Mouse (Mus musculus) brain, embryonic 18.5 days (tissue): ENCODE measurements around the gene Crisp4.

Experiments
- DNase-seq: peaks from one replicate; pipeline ENCODE4 v3.0.0-alpha.2; 2012; ENCODE audit warnings: low read depth, low spot score

Crisp4 gene

GRCm38 (mm10) chr1:18145802-18146201, at the start of gene Crisp4:
Gene Crisp4, minus strand, starts transcription at chr1:18145902.
- no peak for DNase-seq

DNA sequence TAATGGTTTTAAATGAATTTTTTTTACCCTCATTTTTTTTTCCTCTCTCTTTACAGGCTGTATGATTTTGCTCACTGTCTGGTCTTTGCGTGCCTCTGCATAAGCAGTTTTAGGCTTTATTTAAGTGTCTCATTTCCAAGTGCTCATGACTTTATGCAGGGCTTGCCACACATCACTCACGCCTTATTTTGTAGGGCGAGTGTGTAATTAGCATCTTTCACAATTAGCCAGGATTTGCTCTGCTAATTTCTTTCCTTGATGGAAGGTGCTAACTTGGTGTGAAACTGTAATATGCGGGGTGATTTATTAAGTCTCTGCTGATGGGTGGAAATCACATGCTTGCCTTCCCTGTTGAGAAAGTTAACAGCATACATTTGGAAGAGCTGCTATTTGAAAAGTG, 46.0 kb upstream of the Crisp4 start:
- DNase-seq = no peak

DNA sequence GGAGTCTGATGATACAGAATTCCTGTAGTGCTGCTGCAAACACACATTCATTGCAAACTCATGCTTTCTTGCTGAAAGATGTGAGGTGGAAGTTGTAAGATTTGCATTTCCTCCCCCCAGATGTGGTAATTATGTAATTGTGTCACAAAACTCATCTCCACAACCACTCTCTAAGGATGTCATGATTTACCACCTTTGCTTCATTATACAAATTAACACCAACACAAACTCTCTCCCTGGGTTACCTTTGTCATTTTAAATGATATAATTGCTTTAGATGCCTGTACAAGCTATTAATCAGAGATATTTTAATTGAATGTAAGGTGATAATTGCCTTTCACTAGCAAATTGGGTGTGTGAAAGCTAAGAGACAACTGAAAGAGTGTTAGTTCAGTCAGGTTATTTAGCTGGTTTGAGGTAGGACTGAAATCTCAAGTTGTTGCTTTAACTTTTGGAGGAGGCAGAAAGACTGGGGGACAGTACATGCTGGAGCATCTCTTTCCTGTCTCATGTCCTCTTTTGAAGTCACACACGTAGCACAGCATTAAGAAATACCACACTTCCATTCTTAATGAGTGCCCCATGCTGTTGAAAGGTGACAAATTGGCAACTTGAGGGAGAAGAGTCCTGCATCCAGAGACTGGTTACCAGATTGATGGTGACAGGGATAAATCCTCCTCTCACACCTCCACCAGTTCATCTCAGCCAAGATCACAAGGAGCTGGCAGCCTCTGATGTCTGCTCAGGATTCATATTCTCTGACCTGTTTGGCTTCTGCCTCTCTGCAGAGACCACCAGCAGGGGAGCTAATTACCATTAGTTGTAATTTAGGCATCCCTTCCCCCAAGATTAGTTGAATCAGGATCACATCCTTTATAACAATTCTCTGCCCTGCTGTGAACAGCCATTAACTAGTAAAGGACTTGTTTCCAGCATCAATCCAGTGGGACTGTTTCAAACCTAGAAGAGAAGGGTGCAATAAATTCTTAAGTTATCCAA, 45.3 kb upstream of the Crisp4 start:
- DNase-seq = no peak

GRCm38 (mm10) chr1:18181167-18181566, 35.5 kb upstream of the Crisp4 start:
- DNase-seq = peak; percentile 70

DNA sequence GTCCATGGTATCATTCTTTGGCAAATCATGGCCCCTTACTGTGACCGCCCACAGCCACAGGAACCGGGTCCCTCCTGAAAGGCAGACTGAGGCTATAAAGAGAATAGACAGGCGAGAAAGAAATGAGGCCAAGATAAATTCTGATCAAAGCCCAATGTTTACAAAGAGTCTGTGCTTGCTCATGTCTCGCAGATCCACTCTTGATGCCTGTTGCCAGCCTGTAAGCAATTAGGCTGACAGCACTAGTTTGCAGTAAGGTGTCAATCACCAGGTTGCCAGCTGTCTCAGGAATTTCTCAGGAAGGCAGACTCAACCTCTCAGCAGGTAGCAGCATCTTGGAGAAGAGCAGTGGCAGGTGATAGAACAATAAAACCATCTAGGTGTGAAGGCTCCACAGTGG, 24.9 kb upstream of the Crisp4 start:
- no peak for DNase-seq

- DNase-seq = no peak
These were observed 22.6 kb upstream of the Crisp4 start for GRCm38 (mm10) chr1:18168261-18168660.

DNA sequence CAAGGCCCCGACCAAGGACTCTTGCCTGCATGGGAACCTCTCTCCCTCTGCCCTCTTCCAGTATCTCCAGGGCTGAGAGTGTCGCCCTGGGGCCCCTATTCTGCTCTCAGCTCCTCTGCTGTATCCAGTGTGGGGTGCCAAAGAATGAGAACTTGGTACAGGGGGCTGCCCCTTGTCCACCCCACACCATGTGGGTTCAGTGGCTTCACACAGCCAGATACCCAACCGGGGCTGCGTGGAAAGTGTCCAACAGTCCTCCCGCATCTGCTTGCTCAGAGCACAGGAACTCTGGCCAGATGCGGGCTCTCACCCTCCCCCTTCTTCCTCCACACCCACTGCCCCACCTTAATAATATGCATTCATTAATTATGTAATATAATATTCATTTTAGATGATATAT, 13.4 kb upstream of the Crisp4 start:
- no peak for DNase-seq

DNA sequence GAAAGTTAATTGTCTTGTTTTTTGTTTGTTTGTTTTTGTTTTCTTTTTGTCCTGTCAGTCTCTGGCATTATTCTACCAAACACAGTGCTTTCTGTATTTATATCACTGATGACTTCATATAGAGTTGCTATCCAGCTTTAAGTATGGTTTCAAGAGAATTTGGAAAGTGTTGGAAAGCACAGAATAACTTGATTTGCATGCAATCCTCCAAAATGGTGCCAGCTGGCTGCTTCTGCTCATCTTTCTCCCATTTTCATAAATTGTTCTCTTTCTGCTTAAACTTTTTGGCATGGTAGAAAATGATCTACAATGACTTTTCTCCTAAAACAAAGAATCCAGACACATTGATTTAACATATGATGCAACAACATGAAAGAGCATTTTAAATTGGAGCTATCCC, 2.5 kb upstream of the Crisp4 start:
- DNase-seq = peak; percentile 12

- no peak for DNase-seq
These were observed 14.0 kb downstream of the Crisp4 start for GRCm38 (mm10) chr1:18131691-18132090.

GRCm38 (mm10) chr1:18129983-18130382, 15.7 kb downstream of the Crisp4 start:
- no peak for DNase-seq

GRCm38 (mm10) chr1:18106720-18107355, 38.9 kb downstream of the Crisp4 start:
- peak; percentile 40 for DNase-seq

DNA sequence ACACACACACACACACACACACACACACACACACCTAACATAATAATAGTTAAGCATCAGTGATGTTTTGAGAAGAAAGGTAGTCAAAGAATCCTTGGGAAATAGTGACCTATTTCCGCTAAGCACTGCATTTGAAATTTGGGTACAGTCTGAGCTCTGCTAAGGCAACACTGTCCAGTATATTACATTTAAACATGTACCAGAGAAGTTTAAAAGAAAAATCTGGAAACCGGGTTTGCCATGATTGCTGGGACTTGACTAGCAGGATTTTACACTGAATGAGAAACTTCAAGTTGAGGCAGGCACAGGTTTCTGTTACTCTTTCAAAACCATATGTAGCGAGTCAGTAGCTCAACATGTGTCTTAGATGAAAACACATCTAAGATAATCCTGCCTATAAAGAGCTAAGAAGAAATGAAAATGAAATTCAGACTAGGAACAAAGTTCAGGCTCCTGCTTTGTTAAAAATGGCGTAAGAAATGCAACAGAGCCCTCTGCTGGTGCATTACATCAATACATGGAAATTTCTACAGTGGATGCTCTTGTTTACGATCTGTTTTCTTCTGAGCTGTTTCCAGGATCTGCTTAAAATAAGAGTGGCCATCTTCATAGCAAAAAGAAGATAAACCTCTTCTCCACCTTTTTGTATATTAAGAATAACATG, 39.7 kb downstream of the Crisp4 start:
- peak; percentile 32 for DNase-seq

DNA sequence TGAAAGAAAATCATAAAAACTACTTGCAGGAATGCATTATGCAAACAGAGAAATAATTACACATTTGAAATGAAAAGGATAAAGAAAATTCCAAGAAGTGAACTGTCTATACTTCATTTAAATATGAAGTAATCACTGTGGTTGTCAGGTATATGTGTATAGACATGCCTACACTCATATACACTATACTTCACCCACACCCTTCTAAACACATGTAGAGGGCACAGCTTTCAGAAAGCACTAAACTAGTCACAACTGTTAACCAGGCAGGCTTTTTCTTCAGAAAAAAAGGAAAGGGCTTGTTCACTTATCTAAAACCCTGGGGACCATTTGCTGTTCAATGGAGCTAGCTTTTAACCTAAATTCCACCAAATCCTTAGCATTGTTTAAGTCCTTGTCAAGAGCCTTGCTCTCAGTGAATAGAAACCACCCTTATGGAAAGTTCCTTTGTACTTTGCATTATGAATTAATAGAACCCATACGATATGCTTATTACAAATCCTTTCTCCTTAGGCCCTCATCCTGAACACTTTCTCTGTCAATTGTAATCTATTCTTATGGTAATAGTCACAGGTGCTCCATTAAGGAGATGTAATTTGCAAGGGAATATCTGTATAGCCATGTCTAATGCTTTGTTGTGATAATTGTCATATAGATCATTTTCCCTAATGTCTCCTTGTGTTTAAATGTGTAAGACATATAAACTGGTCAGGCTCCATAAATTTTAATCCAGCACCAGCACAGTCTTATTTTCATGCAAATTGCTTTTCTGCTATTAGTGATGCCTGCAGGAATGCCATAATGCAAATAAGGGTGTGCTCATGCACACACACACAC, 40.5 kb downstream of the Crisp4 start:
- no peak for DNase-seq
